Mouse (Mus musculus) right cerebral cortex, postnatal 25 days (tissue): ENCODE results near the gene Tiparp.

Experiments
- DNase-seq: peaks from one replicate; pipeline ENCODE4 v3.0.0; 2022

The Tiparp gene

DNA sequence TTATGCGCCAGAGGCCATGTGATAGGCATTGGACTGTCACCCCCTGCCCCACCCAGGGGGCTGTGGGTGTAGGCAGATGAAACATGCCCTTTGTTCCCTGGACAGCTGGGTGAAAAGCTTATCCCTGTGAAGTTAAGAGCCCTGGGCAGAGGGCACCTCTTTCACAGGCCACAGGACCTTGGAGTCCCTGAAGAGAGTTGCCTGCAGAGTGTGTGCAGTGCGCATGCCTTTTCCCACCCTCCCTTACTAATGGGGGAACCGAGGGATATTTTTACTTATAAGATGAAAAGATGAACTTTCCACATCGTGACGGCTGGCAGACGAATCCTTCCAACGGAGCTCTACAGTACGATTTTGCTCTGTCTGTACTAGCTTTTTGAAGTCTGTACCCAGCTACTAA is 57.1 kb downstream of the Tiparp start:
- DNase-seq = no peak

DNA sequence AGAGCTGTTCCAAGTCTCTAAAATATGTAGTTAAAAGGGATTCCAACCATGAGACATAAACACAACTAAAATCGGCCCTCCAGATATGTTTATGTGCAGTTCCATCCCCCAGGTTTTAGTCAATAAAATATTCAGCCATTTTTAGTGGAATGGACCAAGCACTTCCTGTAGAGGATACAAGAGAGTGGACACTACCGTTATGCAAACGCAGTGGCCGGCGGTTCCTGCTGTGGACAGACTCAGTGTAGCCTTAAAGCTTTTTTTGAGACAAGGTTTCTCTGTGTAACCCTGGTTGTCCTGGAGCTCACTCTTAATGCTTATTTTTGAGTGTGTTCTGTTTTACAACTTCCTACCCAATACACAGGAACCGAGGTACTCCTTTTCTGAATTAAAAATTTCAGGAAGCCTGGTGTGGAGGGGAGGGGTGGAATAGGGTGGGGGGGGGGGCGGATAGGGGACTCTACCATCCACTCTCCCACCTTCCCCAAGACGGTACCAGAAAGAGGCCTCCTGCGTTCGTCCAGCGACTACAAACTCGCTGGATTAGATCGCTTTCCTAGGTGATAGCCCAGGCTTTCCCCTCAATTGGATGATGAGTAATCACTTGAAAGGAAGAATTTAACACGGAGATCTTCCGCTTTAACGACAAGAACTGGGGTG is 57.7 kb downstream of the Tiparp start:
- no peak for DNase-seq

DNA sequence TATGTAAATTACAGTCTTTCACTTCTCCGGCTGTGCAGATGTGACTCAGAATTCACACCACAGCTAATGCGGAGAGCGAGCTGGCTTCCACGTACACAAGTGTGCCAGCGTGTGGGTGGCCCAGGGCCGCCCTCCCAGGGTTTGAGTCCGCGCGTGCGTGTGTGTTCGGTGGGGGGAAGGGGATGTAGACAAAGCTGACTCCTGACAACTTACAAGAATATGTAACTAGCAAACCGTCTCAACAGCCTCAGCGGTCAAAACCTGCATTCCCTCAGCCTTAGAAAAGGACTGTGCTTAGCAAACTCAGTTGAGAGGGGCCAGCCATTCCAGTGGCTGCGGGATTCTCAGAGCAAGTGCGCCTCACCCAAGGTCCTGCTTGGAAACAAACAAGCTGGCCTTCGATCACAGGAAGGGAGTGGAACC is 58.3 kb downstream of the Tiparp start:
- DNase-seq = peak; percentile 76

DNA sequence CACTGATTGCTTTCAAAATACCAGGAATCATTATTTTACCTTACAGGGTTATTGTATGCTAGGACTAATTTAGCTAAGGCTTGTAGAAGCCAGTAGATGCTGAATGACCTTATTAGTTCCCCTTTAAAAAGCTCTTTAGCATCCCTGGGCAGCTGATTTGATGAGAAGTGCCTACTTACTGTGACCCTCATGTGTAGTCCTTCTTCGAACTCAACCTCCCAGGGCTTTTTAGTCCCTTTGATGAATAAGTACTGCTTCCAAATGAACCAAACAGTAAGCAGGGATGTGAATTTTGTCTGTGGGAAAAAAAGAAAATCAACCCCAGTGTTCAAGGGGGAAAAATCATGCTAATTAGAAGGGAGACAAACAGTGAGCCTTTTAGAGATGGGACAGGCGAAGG is 58.8 kb downstream of the Tiparp start:
- no peak for DNase-seq

DNA sequence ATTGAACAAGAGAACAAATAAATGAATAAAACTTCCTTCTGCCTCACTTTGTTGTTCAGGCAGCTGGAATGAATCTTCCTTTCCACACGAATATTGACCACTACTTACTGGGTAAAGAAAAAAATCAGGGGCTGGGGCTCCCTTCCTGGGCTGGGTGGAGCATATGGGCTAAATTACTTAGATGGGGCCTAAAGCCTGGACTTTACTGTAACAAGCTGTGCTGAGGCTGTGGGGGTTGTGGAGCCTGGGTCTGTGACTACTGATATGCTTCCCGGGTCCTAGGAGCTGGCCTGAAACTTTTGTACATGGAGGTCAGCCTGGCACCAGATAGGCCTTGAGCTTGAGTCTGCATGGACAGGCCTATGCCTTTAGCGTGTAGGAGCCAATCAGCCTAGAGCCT is 60.2 kb downstream of the Tiparp start:
- DNase-seq = no peak

DNA sequence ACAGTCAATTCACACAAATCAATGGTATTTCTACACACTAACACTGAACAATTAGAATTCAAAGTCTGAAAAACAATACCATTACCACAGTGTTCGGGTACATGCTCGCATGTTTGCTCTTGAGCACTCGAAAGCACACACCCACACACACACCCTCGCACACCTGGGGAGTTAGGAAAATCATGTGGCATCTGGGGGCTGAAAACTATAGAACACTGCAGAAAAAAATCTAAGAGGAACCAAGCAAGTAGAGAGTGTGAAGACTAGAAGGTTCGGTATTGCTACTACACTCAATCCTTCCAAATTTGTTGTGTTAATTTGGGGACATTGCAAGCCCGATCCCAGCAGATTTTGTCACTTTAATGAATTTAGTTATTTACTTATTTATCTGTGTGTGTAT is 64.6 kb downstream of the Tiparp start:
- DNase-seq = no peak

DNA sequence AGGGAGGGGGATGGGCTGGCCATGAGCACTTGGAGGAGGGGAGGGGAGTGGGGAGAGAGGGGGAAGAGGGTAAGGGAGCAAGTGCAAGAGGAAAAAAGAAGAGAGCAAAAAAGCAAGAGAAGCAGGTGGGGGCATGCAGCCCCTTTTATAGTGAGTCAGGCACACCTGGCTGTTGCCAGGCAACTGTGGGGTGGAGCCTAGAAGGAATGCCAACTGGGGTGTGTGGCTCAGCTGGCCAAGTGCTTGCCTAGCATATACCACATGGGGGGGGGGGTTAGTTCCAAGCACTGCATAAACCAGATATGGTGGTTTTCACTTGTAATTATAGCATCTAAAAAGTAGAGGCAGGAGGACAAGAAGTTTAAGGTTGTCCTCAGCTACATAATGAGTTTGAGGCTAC is 66.3 kb downstream of the Tiparp start:
- no peak for DNase-seq

DNA sequence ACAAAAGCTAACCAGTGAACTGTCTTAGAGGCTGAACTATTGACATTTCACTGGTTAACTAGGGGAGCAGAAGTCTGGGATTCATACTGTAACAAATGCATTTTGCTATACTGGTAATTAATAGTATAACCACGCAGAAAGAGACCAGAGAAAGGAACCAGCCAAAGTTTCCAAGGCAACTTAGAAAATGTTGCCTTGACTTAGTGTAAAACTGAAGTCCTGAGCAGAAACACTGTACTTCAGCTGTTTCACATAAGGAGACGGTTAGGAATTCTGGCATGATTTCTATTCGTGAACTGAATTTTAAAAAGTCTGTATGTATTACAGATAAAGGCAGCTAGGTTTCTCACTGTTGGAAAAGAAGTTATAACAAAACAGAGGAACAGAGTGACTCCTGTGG is 67.0 kb downstream of the Tiparp start:
- no peak for DNase-seq

DNA sequence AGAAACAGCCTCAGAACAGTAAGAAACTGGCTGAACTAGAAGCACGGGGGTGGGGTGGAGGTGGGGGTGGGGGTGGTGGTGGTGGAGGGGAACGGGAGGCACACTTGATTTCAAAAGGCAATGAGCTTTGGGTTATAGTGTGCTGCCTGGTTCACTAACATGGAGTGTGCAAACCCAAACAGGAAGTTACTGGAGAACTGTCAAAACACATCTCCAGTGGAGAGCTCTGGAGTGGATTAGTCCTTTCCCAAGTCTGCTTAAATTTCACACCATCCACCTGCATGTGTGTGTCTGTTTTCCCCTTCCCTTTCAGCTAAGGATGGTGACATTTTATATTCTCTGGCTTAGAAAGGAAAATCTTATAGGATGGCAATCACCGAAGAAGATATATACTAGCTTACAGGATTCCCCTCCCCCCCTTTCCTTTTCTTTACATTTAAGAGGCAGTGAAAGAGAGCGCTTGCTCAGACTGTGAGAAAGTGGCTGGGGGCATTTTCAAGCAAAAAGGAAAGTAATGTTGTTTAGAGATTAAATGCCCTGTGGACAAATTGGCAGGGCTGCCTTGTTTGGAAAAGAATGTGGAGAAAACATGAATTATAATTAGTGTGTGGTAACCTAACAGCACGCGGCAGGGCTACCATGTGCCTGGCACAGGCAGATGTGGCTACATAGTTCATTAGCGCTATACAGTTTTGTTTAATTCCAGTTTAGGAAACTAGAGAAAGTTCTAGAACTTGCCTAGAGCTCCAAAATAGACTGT is 70.0 kb downstream of the Tiparp start:
- no peak for DNase-seq

DNA sequence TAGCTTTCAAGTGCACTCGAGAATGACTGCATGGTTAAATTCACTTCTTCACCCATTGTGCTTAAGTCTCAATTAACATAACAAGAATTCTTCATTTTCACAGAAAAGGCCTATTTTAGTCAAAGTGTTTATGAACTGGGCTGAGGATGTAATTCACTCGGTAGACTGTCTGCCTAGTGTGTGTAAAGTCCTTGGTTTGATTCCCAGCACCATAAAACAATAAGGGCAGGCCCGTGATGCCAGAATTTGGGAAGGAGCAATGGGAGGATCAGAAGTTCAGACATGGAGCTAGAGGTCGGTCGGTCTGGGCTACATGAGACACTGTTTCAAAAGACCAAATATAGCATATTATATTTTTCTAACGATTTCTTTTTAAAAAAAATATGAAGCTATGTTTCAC is 70.9 kb downstream of the Tiparp start:
- no peak for DNase-seq

DNA sequence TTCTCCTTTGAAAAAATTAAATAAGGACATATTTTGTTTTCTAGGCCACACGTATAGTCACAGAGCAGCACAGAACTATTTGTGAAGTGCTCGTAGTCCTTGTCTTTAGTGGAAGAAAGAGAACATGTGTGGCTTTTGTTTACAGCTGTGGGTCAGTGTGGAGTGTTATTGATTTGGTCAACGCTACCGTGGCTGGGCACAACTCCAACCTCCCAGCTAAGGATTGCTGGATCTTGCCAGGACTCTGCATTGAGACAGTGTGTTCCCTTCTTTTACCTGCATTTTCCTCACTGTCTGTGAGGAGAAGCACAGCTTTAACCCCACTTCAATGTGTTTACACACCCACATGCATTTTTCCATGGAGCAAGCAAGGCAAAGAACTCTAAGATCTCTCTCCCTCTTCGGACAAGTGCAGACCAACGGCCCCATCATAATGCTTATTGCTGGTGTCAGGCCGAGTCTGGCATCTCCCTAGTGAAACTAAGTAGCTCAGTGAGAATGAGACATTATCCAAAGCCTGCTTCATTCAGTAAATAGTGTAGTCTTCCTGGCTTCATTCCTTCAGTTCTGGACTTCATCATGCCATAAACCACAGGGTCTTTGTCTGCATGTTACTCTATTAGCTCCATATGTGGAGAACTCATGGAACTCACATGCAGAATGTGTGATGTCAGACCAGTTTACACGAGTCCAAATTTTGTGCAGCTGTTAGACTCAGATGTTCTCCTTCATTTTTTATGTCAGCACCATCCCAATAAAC is 73.3 kb downstream of the Tiparp start:
- DNase-seq = no peak

DNA sequence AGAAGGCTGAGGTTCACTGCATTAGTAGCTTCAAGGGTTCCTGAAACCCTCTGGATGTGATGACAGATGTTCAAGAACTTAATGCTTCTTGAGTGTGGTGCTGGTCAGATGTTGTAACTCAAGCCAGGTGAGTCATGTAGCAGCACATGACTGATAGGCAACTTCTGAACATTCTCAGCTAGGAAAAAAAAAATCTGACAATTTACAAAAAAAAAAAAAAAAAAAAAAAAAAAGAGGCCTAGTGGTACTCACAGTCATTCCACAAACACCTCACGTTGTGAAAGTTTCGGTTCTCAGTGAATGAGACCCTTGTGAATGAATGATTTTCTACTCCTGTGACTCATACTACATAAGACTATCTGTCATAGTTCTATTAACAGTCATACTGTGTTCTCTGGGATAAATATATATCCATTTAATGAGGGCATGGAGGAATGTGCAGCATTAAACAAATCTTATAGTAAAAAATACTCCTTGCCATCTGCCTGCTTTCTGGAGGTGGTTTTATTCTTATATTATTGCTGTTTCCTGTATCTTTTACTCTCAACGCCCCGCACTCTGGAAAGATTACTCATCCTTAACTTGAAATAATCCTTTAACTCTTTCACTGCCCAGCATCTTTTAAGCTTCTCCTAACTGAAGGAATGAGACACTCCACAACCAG is 75.3 kb downstream of the Tiparp start:
- no peak for DNase-seq
